Comparison of ENCODE assay signal across 21 mouse cellular contexts in genomic region chr16:52036295-52036694, GRCm38 (mm10). TPM values are rescaled to one million over a fixed set of nuclear protein-coding genes. Genes with fewer than 3 reads are reported as not detected.
A peak's percentile ranks its signal among the peaks of the same experiment; 100 is the strongest.
DNase-seq lines count a peak whose midpoint lies in the region; ATAC-seq and TF ChIP-seq lines count a peak whose summit lies in the region.
"Had no signal": no experiment of that assay in that cellular context is flagged by ENCODE, and none has a peak within 500 bp of the region (broad histone marks: within the 10 kb centered on the region; RNA-seq: fewer than 3 reads in every experiment).

No protein-coding gene starts in this region.

- no peaks in the 10 kb centered on the region for H3K27me3 ChIP-seq in forebrain, embryonic 16.5 days (replicated peaks; ENCODE audit: control insufficient read depth, insufficient read depth, low read length)
- H3K27me3 ChIP-seq in forebrain, postnatal 0 days (ENCODE audit: insufficient read depth, low read length) = no peaks in the 10 kb centered on the region
- H3K27me3 ChIP-seq in hindbrain, embryonic 11.5 days (ENCODE audit: control insufficient read depth, insufficient read depth, low read length) = no peaks in the 10 kb centered on the region
- H3K27me3 ChIP-seq in midbrain, embryonic 12.5 days = no peaks in the 10 kb centered on the region
- H3K27me3 ChIP-seq: megakaryocyte, embryonic 14.5 days had no signal

- no peak overlapping the region for H3K4me3 ChIP-seq in forebrain, embryonic 16.5 days (replicated peaks; ENCODE audit: low read length)
- no peak overlapping the region for H3K4me3 ChIP-seq in forebrain, postnatal 0 days (ENCODE audit: low read depth, low read length)
- peak overlapping the region; percentile 16; the same call in 1 of the 2 replicates for H3K4me3 ChIP-seq in hindbrain, embryonic 11.5 days (ENCODE audit: low read depth, low read length)
- peak overlapping the region; percentile 12; the same call in 1 of the 2 replicates for H3K4me3 ChIP-seq in midbrain, embryonic 12.5 days
- H3K4me3 ChIP-seq: heart, embryonic 10.5 days; megakaryocyte, embryonic 14.5 days had no signal

- no peak overlapping the region for H3K27ac ChIP-seq in forebrain, embryonic 16.5 days (ENCODE audit: low read length)
- no peak overlapping the region for H3K27ac ChIP-seq in forebrain, postnatal 0 days (ENCODE audit: low read depth, low read length)
- no peak overlapping the region for H3K27ac ChIP-seq in hindbrain, embryonic 11.5 days (ENCODE audit: low read depth, low read length)
- no peak overlapping the region for H3K27ac ChIP-seq in midbrain, embryonic 12.5 days (replicated peaks)
- H3K27ac ChIP-seq: heart, embryonic 10.5 days had no signal

- H3K9ac ChIP-seq in forebrain, embryonic 16.5 days (replicated peaks; ENCODE audit: low read depth, low read length) = no peak overlapping the region
- H3K9ac ChIP-seq in forebrain, postnatal 0 days = no peak overlapping the region
- H3K9ac ChIP-seq in hindbrain, embryonic 11.5 days (ENCODE audit: low read depth, low read length) = no peak overlapping the region
- H3K9ac ChIP-seq in midbrain, embryonic 12.5 days (replicated peaks) = no peak overlapping the region

- ATAC-seq in forebrain, embryonic 16.5 days = no peak
- ATAC-seq in forebrain, postnatal 0 days = no peak
- no peak for ATAC-seq in hindbrain, embryonic 11.5 days (ENCODE audit: low FRiP score)
- no peak for ATAC-seq in midbrain, embryonic 12.5 days (ENCODE audit: low FRiP score, low read depth)

- TF ChIP-seq CTCF in forebrain, postnatal 0 days (IDR thresholded peaks at IDR 0.05; ENCODE audit: low read depth) = no peak

- H3K36me3 ChIP-seq in forebrain, embryonic 16.5 days (ENCODE audit: control insufficient read depth, insufficient read depth) = peaks cover 3% of the 10 kb centered on the region
- H3K36me3 ChIP-seq in forebrain, postnatal 0 days (ENCODE audit: insufficient read depth) = no peaks in the 10 kb centered on the region
- no peaks in the 10 kb centered on the region for H3K36me3 ChIP-seq in hindbrain, embryonic 11.5 days (ENCODE audit: control insufficient read depth, insufficient read depth, low read length)
- H3K36me3 ChIP-seq in midbrain, embryonic 12.5 days = peaks cover 37% of the 10 kb centered on the region

- 88% methylated on average over 3 of the region's 3 CpGs for WGBS in forebrain, embryonic 16.5 days
- WGBS in forebrain, postnatal 0 days = 80% methylated on average over 3 of the region's 3 CpGs
- 83% methylated on average over 3 of the region's 3 CpGs for WGBS in hindbrain, embryonic 11.5 days
- WGBS in midbrain, embryonic 12.5 days = 87% methylated on average over 3 of the region's 3 CpGs

- no peak for DNase-seq in forebrain, postnatal 0 days
- peak; percentile 71 for DNase-seq in 416B (ENCODE audit: low read depth)
- DNase-seq in hindbrain, embryonic 11.5 days (ENCODE audit: low spot score) = no peak
- DNase-seq in left cerebral cortex, adult 18-20 months (ENCODE audit: low spot score in 2 of 2) = no peak
- DNase-seq in adrenal gland, postnatal 25 days = no peak
- DNase-seq in T-cell, adult 2 months (ENCODE audit: low spot score) = no peak
- DNase-seq: adrenal gland, adult 8-10 months; B cell, adult 2 months; cerebellum, adult 11-12 months; cerebellum, postnatal 14 days; gastrocnemius, postnatal 36 days; kidney, adult 2 months; kidney, postnatal 25 days; left cerebral cortex, postnatal 4 days; lung, adult 2 months; spleen, adult 18-20 months; thymus, postnatal 25 days had no signal

- H3K4me1 ChIP-seq in forebrain, embryonic 16.5 days (replicated peaks; ENCODE audit: control insufficient read depth, insufficient read depth, low read length) = peaks cover 39% of the 10 kb centered on the region
- H3K4me1 ChIP-seq in forebrain, postnatal 0 days (ENCODE audit: insufficient read depth) = peaks cover 21% of the 10 kb centered on the region
- no peaks in the 10 kb centered on the region for H3K4me1 ChIP-seq in hindbrain, embryonic 11.5 days (replicated peaks; ENCODE audit: control insufficient read depth, insufficient read depth, low read length)
- peaks cover 25% of the 10 kb centered on the region for H3K4me1 ChIP-seq in midbrain, embryonic 12.5 days

- no peaks in the 10 kb centered on the region for H3K9me3 ChIP-seq in forebrain, embryonic 16.5 days (ENCODE audit: control insufficient read depth, low read length)
- no peaks in the 10 kb centered on the region for H3K9me3 ChIP-seq in forebrain, postnatal 0 days (ENCODE audit: low read length)
- H3K9me3 ChIP-seq in hindbrain, embryonic 11.5 days (ENCODE audit: control insufficient read depth, low read length) = no peaks in the 10 kb centered on the region
- no peaks in the 10 kb centered on the region for H3K9me3 ChIP-seq in midbrain, embryonic 12.5 days
- H3K9me3 ChIP-seq: heart, embryonic 10.5 days; megakaryocyte, embryonic 14.5 days had no signal

- H3K4me2 ChIP-seq in forebrain, embryonic 16.5 days (ENCODE audit: low read length) = peak overlapping the region; percentile 9; the same call in 1 of the 2 replicates
- no peak overlapping the region for H3K4me2 ChIP-seq in forebrain, postnatal 0 days (ENCODE audit: low read depth)
- no peak overlapping the region; the same call in 1 of the 2 replicates for H3K4me2 ChIP-seq in hindbrain, embryonic 11.5 days (replicated peaks; ENCODE audit: low read depth, low read length)
- peak overlapping the region; percentile 66 for H3K4me2 ChIP-seq in midbrain, embryonic 12.5 days (replicated peaks)

RNA-seq across cellular contexts. Expression of gene Cblb, which starts 5.3 kb away (rescaled TPM):
- 20.8 and 21.3 TPM in 2 replicates for polyA plus RNA-seq in forebrain, embryonic 16.5 days (2015; fragmentation: Nextera tagmentation; extraction: Ambion mirVana)
- total RNA-seq in forebrain, postnatal 0 days (2014; rRNA removed) = 12.0 and 14.5 TPM in 2 replicates
- polyA plus RNA-seq in forebrain, postnatal 0 days (2015; fragmentation: Nextera tagmentation; extraction: Ambion mirVana) = 6.5 TPM in 2 replicates
- 54.2 and 54.6 TPM in 2 replicates for polyA plus RNA-seq in hindbrain, embryonic 11.5 days (2014; fragmentation: Nextera tagmentation; extraction: Ambion mirVana)
- 37.6 and 39.0 TPM in 2 replicates for polyA plus RNA-seq in midbrain, embryonic 12.5 days (2016; fragmentation: Nextera tagmentation; extraction: Ambion mirVana)
- total RNA-seq in left cerebral cortex, adult 18-20 months (2021) = 10 to 100 TPM; 18.6 to 19.4 TPM
- total RNA-seq in adrenal gland, postnatal 25 days (2021) = 28.5 and 29.7 TPM in 2 replicates

Comparison
In these comparisons a context has a peak if more than half of its experiments do, and no peak if none do; other contexts are left out.
1. H3K4me2 ChIP-seq: peak in forebrain, embryonic 16.5 days (single experiment) and midbrain, embryonic 12.5 days (single experiment); none in forebrain, postnatal 0 days (single experiment) and hindbrain, embryonic 11.5 days (single experiment).
2. H3K4me3 ChIP-seq: peak in hindbrain, embryonic 11.5 days (single experiment) and midbrain, embryonic 12.5 days (single experiment); none in forebrain, embryonic 16.5 days (single experiment) and forebrain, postnatal 0 days (single experiment).